Mouse (Mus musculus): Measurements from ENCODE around the gene Klhl24. TPM values are rescaled to one million over a fixed set of nuclear protein-coding genes. Genes with fewer than 3 reads are reported as not detected.

Gene Klhl24
- 0.70 and 1.3 TPM in 2 replicates for polyA plus RNA-seq (2012; rRNA removed)

DNA sequence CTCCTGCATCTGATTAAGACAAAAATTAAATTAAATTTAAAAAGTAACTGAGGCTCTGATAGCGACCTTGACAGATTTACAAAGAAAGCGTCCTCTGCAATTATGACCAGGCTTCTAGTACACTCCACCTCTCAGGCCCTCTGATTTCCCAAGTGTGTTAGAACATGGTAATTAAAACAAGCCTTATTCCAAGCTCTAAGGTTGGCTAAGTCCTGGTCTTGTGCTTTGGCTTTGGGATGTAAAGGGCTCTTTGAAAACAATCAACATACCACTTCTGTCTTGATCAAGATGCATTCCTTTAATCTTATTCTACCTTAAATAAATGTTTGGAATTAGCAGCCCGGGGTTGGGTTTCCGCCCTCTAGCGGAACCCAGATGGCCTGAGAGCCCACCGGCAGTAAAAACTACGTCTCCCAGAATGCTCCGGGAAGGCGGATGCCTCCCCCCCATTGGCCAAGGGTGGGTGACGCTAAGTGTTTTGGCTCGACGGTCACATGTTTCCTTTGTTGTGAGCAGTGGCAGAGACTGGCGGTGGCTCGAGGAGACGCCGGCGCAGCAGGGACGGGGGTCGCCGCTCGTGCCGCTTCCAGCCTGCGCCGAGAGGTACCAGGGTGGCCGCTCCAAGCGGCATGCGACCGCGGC lies at the start of gene Klhl24:
TSS of gene Klhl24 (plus strand) at position 474 of the 642 bp plus-strand sequence.

DNA sequence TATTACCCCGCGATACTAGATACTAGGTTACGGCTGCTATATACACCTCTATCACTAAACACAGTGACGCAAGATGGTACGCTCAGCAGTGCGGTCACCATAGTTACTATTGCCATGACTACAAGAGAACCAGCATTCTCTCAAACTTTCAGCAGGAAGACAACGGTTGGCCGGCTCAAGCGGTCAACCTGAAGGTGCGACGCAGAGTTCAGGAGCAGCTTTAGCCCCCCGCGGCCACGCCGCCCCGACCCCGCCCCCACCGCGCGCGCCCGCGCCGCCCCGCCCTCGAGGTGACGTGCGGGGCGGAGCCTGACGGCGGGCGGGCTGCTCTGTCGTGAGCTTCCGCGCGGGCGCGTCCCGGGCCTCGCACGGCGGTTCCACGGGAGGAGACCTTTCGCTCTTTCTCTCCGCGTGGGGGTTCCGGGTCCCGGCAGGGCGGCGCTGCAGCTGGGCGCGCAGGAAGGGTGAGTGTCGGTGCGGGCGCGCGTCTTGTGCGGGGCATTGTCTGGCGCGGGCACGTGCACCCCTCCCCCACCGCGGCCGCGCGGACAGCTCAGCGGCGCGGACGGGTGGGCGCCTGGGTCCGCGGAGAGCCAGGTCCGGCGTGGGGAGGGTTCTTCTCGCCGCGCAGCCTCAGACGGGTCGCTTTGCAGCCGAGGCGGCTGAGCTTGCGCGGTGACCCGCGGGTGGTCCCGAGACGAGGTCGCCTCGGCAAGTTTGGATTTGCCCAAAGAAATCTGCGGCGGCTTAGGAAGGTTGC lies 43.6 kb downstream of the Klhl24 start, which contains the start of gene Yeats2:
TSS of gene Yeats2 (plus strand) at position 292 of the 760 bp plus-strand sequence.

Other genes with a start within 250 kb of the Klhl24 start
- 0.18 and 0.25 TPM in 2 replicates for gene Klhl6, start 114.5 kb upstream of the Klhl24 start, polyA plus RNA-seq (2012; rRNA removed)
- 3.4 and 5.2 TPM in 2 replicates for gene Yeats2, start 43.5 kb downstream of the Klhl24 start, polyA plus RNA-seq (2012; rRNA removed)
- 0.10 TPM in 1 of 2 replicates, not detected in the other for gene Map6d1, start 143.8 kb downstream of the Klhl24 start, polyA plus RNA-seq (2012; rRNA removed)
- 12.6 and 14.7 TPM in 2 replicates for gene Parl, start 204.8 kb downstream of the Klhl24 start, polyA plus RNA-seq (2012; rRNA removed)
- gene Cyp2ab1, start 227.9 kb downstream of the Klhl24 start, polyA plus RNA-seq (2012; rRNA removed): 0.19 and 0.53 TPM in 2 replicates